Mouse (Mus musculus): ENCODE data around the gene Dip2c. TPM values are rescaled to one million over a fixed set of nuclear protein-coding genes. Genes with fewer than 3 reads are reported as not detected.

Gene Dip2c
- polyA plus RNA-seq, 1 experiment from 2014 or later: 13.9 TPM

- no peak overlapping the region for H3K9ac ChIP-seq
- no peaks in the 10 kb centered on the region for H3K27me3 ChIP-seq
- H3K27ac ChIP-seq (replicated peaks): no peak overlapping the region
- no peak overlapping the region for H3K4me2 ChIP-seq
- ATAC-seq (ENCODE audit: low FRiP score, low read depth): no peak
- peaks cover 8% of the 10 kb centered on the region for H3K4me1 ChIP-seq (replicated peaks)
- H3K4me3 ChIP-seq: no peak overlapping the region
- no peaks in the 10 kb centered on the region for H3K36me3 ChIP-seq
- H3K9me3 ChIP-seq: no peaks in the 10 kb centered on the region
These were observed 56.9 kb downstream of the Dip2c start for GRCm38 (mm10) chr13:9333187-9333586.

GRCm38 (mm10) chr13:9340293-9340692 is 64.0 kb downstream of the Dip2c start:
- Histone ChIP-seq H3K4me3 (no peak overlapping the region), H3K4me2 (no peak overlapping the region), H3K4me1 (replicated peaks) (no peaks in the 10 kb centered on the region), H3K9ac (no peak overlapping the region), H3K9me3 (no peaks in the 10 kb centered on the region), H3K27ac (replicated peaks) (no peak overlapping the region), H3K36me3 (no peaks in the 10 kb centered on the region), H3K27me3 (no peaks in the 10 kb centered on the region)
- WGBS: 88% methylated on average over 4 of the region's 4 CpGs
- no peak for ATAC-seq (ENCODE audit: low FRiP score, low read depth)

GRCm38 (mm10) chr13:9342696-9343095 is 66.4 kb downstream of the Dip2c start:
- Histone ChIP-seq H3K4me3 (no peak overlapping the region), H3K27ac (replicated peaks) (no peak overlapping the region), H3K9me3 (no peaks in the 10 kb centered on the region), H3K36me3 (no peaks in the 10 kb centered on the region), H3K4me1 (replicated peaks) (no peaks in the 10 kb centered on the region), H3K27me3 (no peaks in the 10 kb centered on the region), H3K4me2 (no peak overlapping the region), H3K9ac (no peak overlapping the region)
- ATAC-seq (ENCODE audit: low FRiP score, low read depth): no peak
- WGBS: 93% methylated on average over 1 of the region's 1 CpGs

- Histone ChIP-seq H3K27me3 (no peaks in the 10 kb centered on the region), H3K9ac (no peak overlapping the region), H3K4me1 (replicated peaks) (peaks cover 17% of the 10 kb centered on the region), H3K4me2 (no peak overlapping the region), H3K4me3 (no peak overlapping the region), H3K27ac (replicated peaks) (no peak overlapping the region), H3K36me3 (no peaks in the 10 kb centered on the region), H3K9me3 (no peaks in the 10 kb centered on the region)
- ATAC-seq (ENCODE audit: low FRiP score, low read depth): no peak
- 74% methylated on average over 3 of the region's 3 CpGs for WGBS
These were observed 71.1 kb downstream of the Dip2c start for GRCm38 (mm10) chr13:9347448-9347847.

- H3K4me2 ChIP-seq: no peak overlapping the region
- no peak for ATAC-seq (ENCODE audit: low FRiP score, low read depth)
- no peaks in the 10 kb centered on the region for H3K9me3 ChIP-seq
- no peak overlapping the region for H3K9ac ChIP-seq
- peaks cover 23% of the 10 kb centered on the region for H3K4me1 ChIP-seq (replicated peaks)
- no peak overlapping the region for H3K4me3 ChIP-seq
- no peaks in the 10 kb centered on the region for H3K36me3 ChIP-seq
- H3K27ac ChIP-seq (replicated peaks): no peak overlapping the region
- no peaks in the 10 kb centered on the region for H3K27me3 ChIP-seq
- 79% methylated on average over 2 of the region's 2 CpGs for WGBS
These were observed 74.3 kb downstream of the Dip2c start for GRCm38 (mm10) chr13:9350670-9351069.

- Histone ChIP-seq H3K9me3 (no peaks in the 10 kb centered on the region), H3K4me2 (no peak overlapping the region), H3K9ac (no peak overlapping the region), H3K4me1 (replicated peaks) (peaks cover 23% of the 10 kb centered on the region), H3K27me3 (no peaks in the 10 kb centered on the region), H3K27ac (replicated peaks) (no peak overlapping the region), H3K36me3 (no peaks in the 10 kb centered on the region), H3K4me3 (no peak overlapping the region)
- 93% methylated on average over 1 of the region's 1 CpGs for WGBS
- ATAC-seq (ENCODE audit: low FRiP score, low read depth): no peak
These were observed 77.6 kb downstream of the Dip2c start for GRCm38 (mm10) chr13:9353890-9354289.

- Histone ChIP-seq H3K27ac (replicated peaks) (no peak overlapping the region), H3K4me3 (no peak overlapping the region), H3K4me1 (replicated peaks) (peaks cover 12% of the 10 kb centered on the region), H3K9me3 (no peaks in the 10 kb centered on the region), H3K9ac (no peak overlapping the region), H3K27me3 (no peaks in the 10 kb centered on the region), H3K4me2 (no peak overlapping the region), H3K36me3 (no peaks in the 10 kb centered on the region)
- WGBS: 30% methylated on average over 4 of the region's 4 CpGs
- peak; percentile 73; the same call in 1 of the 2 replicates for ATAC-seq (ENCODE audit: low FRiP score, low read depth)
These were observed 79.0 kb downstream of the Dip2c start for GRCm38 (mm10) chr13:9355331-9355730.

- WGBS: 72% methylated on average over 2 of the region's 2 CpGs
- no peak overlapping the region for H3K27ac ChIP-seq (replicated peaks)
These were observed 85.1 kb downstream of the Dip2c start for GRCm38 (mm10) chr13:9361457-9361856.

GRCm38 (mm10) chr13:9371387-9371786 is 95.1 kb downstream of the Dip2c start:
- Histone ChIP-seq H3K27me3 (no peaks in the 10 kb centered on the region), H3K4me2 (no peak overlapping the region), H3K27ac (replicated peaks) (no peak overlapping the region), H3K4me1 (replicated peaks) (0 out of 2 replicates have a peak, but pooled peaks cover 5% of the 10 kb centered on the region), H3K4me3 (no peak overlapping the region), H3K36me3 (no peaks in the 10 kb centered on the region), H3K9ac (no peak overlapping the region), H3K9me3 (no peaks in the 10 kb centered on the region)
- no peak for ATAC-seq (ENCODE audit: low FRiP score, low read depth)
- 75% methylated on average over 1 of the region's 1 CpGs for WGBS

More at GRCm38 (mm10) chr13:9361457-9361856, 85.1 kb downstream of the Dip2c start:
- no peak for ATAC-seq (ENCODE audit: low FRiP score, low read depth)
- Histone ChIP-seq H3K36me3 (no peaks in the 10 kb centered on the region), H3K27me3 (no peaks in the 10 kb centered on the region), H3K4me2 (no peak overlapping the region), H3K9me3 (no peaks in the 10 kb centered on the region), H3K4me3 (no peak overlapping the region), H3K9ac (no peak overlapping the region), H3K4me1 (replicated peaks) (peaks cover 4% of the 10 kb centered on the region; the same call in 1 of the 2 replicates)

GRCm38 (mm10) chr13:9377130-9377529 is 100.8 kb downstream of the Dip2c start:
- H3K36me3 ChIP-seq: no peaks in the 10 kb centered on the region
- no peak overlapping the region for H3K9ac ChIP-seq
- H3K4me2 ChIP-seq: no peak overlapping the region
- 64% methylated on average over 2 of the region's 2 CpGs for WGBS
- H3K4me1 ChIP-seq (replicated peaks): no peaks in the 10 kb centered on the region; the same call in 1 of the 2 replicates
- no peak overlapping the region for H3K4me3 ChIP-seq
- H3K9me3 ChIP-seq: no peaks in the 10 kb centered on the region
- no peaks in the 10 kb centered on the region for H3K27me3 ChIP-seq
- no peak overlapping the region for H3K27ac ChIP-seq (replicated peaks)
- no peak for ATAC-seq (ENCODE audit: low FRiP score, low read depth)

- Histone ChIP-seq H3K4me3 (no peak overlapping the region), H3K36me3 (no peaks in the 10 kb centered on the region), H3K4me2 (no peak overlapping the region), H3K27me3 (no peaks in the 10 kb centered on the region), H3K9ac (no peak overlapping the region), H3K9me3 (no peaks in the 10 kb centered on the region), H3K27ac (replicated peaks) (no peak overlapping the region), H3K4me1 (replicated peaks) (peaks cover 7% of the 10 kb centered on the region)
- 86% methylated on average over 5 of the region's 5 CpGs for WGBS
- no peak for ATAC-seq (ENCODE audit: low FRiP score, low read depth)
These were observed 104.5 kb downstream of the Dip2c start for GRCm38 (mm10) chr13:9380740-9381410.

GRCm38 (mm10) chr13:9388017-9388416 is 111.7 kb downstream of the Dip2c start:
- no peak for ATAC-seq (ENCODE audit: low FRiP score, low read depth)
- Histone ChIP-seq H3K9me3 (no peaks in the 10 kb centered on the region), H3K36me3 (no peaks in the 10 kb centered on the region), H3K27ac (replicated peaks) (no peak overlapping the region), H3K4me2 (no peak overlapping the region), H3K27me3 (no peaks in the 10 kb centered on the region), H3K4me3 (no peak overlapping the region), H3K4me1 (replicated peaks) (peaks cover 5% of the 10 kb centered on the region; the same call in 1 of the 2 replicates), H3K9ac (no peak overlapping the region)
- 87% methylated on average over 2 of the region's 2 CpGs for WGBS

- Histone ChIP-seq H3K9ac (no peak overlapping the region), H3K4me2 (no peak overlapping the region), H3K4me3 (no peak overlapping the region), H3K4me1 (replicated peaks) (peaks cover 3% of the 10 kb centered on the region; the same call in 1 of the 2 replicates), H3K36me3 (no peaks in the 10 kb centered on the region), H3K27ac (replicated peaks) (no peak overlapping the region), H3K27me3 (no peaks in the 10 kb centered on the region), H3K9me3 (no peaks in the 10 kb centered on the region)
- no peak for ATAC-seq (ENCODE audit: low FRiP score, low read depth)
- WGBS: 93% methylated on average over 1 of the region's 1 CpGs
These were observed 113.0 kb downstream of the Dip2c start for GRCm38 (mm10) chr13:9389334-9389733.
